Mouse (Mus musculus): ENCODE measurements around the gene Plcl1. TPM values are rescaled to one million over a fixed set of nuclear protein-coding genes. Genes with fewer than 3 reads are reported as not detected.

Plcl1 gene
- 4.9 and 5.1 TPM in 2 replicates for polyA plus RNA-seq (2016; fragmentation: Nextera tagmentation; extraction: Ambion mirVana)

DNA sequence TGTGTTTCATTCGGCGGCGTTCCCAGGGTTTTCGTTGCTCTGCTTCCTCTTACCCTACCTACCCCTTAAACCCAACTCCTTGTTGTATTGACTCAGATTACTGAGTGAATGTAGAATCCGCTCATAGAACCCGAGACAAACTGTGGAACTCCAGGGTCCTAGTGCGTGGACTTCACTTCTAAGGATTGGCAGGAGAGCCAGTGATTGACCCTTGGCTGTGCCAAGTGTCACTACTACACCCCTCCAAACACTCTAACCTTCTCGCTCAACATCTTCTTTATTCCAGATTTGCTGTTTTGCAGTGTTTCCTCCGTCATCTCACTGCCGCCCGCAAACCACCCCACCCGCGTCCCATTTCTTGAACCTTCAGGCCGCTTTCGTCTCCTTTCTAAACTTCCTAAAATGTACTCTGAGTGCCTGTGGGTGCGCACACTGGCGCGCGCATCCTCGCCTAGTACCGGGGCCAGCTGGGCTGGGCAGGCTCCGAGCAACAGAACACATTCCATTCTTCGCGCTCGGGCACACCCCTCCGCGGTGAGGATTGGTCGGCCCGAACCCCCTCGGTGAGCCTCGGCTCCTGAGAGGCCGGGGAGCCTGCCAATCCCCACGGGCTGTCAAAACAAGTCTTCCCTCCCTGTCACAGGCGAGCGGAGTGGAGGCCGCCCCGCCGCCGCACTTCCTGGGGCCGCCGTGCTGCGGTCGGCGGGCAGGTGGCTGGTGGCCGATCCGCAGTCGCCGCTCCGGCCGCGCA is at the start of gene Plcl1:
Gene Plcl1 (plus strand): TSS at position 650 of the 751 bp plus-strand sequence.
- Histone ChIP-seq H3K27me3 (replicated peaks) (no peaks in the 10 kb centered on the region), H3K9ac (peak within 1 kb of the TSS; percentile 71), H3K9me3 (no peaks in the 10 kb centered on the region), H3K27ac (peak within 1 kb of the TSS; percentile 37), H3K4me2 (replicated peaks) (peak within 1 kb of the TSS; percentile 98), H3K4me1 (peaks cover 9% of the 10 kb centered on the region), H3K36me3 (no peaks in the 10 kb centered on the region), H3K4me3 (peak within 1 kb of the TSS; percentile 78)
- 3% methylated on average over 51 of the region's 51 CpGs for WGBS
- ATAC-seq (ENCODE audit: low FRiP score, low read depth): peak; percentile 99

- H3K36me3 ChIP-seq: no peaks in the 10 kb centered on the region
- H3K9ac ChIP-seq: no peak overlapping the region
- 0 out of 2 replicates have a peak, but pooled peaks cover 10% of the 10 kb centered on the region for H3K4me1 ChIP-seq
- peak overlapping the region; percentile 62 for H3K4me2 ChIP-seq (replicated peaks)
- peak; percentile 75 for ATAC-seq (ENCODE audit: low FRiP score, low read depth)
- H3K27me3 ChIP-seq (replicated peaks): peaks cover 16% of the 10 kb centered on the region
- no peak overlapping the region for H3K27ac ChIP-seq
- 47% methylated on average over 43 of the region's 49 CpGs for WGBS
- H3K4me3 ChIP-seq: peak overlapping the region; percentile 47
- peaks cover 5% of the 10 kb centered on the region for H3K9me3 ChIP-seq
Measured at GRCm38 (mm10) chr1:55362634-55363033, 43.1 kb upstream of the Plcl1 start.

DNA sequence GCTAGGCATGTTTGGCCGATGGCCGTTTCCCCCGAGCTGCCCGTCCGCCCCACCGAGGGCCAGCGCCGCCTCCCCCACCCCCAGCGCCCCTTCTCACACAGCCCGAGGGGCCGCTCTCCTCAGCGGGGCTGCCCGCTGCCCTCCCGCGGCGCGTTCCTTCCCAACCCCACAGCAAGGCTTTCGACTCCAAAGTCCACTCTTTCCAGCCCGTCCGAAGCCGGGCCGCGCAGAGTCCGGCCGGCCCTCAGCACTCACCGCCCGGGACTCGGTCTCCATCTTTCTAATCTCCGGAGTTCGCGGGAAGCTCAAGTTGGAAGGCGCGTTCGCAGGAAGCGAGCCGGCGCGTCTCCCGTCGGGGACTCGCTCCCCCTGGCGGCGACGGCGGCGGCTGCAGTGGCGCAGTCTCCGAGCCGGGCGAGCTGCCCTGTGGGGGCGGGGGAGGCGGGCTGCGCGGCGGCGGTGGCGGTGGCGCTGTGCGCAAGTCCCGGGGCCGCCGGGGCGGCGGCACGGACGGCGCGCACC is 42.6 kb upstream of the Plcl1 start, which contains the start of gene Boll:
Gene Boll (minus strand): TSS at position 426 of the 522 bp plus-strand sequence.
- Histone ChIP-seq H3K27ac (no peak within 1 kb of the TSS), H3K4me3 (peak within 1 kb of the TSS; percentile 47), H3K4me1 (0 out of 2 replicates have a peak, but pooled peaks cover 10% of the 10 kb centered on the region), H3K4me2 (replicated peaks) (peak within 1 kb of the TSS; percentile 62), H3K9ac (0 out of 2 replicates have a peak within 1 kb of the TSS, but pooled peaks have one; percentile 35), H3K36me3 (no peaks in the 10 kb centered on the region), H3K27me3 (replicated peaks) (peaks cover 16% of the 10 kb centered on the region), H3K9me3 (peaks cover 5% of the 10 kb centered on the region)
- 14% methylated on average over 64 of the region's 68 CpGs for WGBS
- ATAC-seq (ENCODE audit: low FRiP score, low read depth): peak; percentile 86

GRCm38 (mm10) chr1:55363586-55363985 is 42.1 kb upstream of the Plcl1 start:
- ATAC-seq (ENCODE audit: low FRiP score, low read depth): peak; percentile 89
- H3K4me2 ChIP-seq (replicated peaks): peak overlapping the region; percentile 62
- WGBS: 2% methylated on average over 27 of the region's 27 CpGs
- H3K4me3 ChIP-seq: peak overlapping the region; percentile 47
- H3K27me3 ChIP-seq (replicated peaks): peaks cover 16% of the 10 kb centered on the region
- peaks cover 5% of the 10 kb centered on the region for H3K9me3 ChIP-seq
- no peaks in the 10 kb centered on the region for H3K36me3 ChIP-seq
- 0 out of 2 replicates have a peak, but pooled peaks cover 10% of the 10 kb centered on the region for H3K4me1 ChIP-seq
- H3K9ac ChIP-seq: 0 out of 2 replicates have a peak overlapping the region, but pooled peaks have one; percentile 35
- H3K27ac ChIP-seq: no peak overlapping the region

DNA sequence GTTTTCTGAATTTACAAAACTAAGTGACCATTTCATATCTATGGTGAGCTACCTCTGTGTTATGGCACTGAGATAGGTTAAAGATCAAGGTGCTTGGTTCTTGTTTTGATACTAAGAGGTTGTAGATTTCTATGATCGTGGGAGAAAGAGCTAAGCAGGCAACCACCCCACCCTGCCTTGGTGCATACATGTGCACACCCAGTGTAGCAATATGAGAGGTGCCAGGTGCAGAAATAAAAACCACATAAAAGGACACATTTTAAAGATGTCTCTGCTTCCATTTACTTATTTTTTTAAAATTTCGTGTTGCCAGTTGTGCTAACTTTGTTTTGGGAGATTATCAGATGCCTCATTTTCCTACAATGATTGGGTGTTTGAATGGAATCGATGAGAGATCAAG is 33.1 kb upstream of the Plcl1 start:
- WGBS: 89% methylated on average over 3 of the region's 3 CpGs

GRCm38 (mm10) chr1:55380527-55380926 is 25.2 kb upstream of the Plcl1 start:
- H3K27me3 ChIP-seq (replicated peaks): no peaks in the 10 kb centered on the region
- H3K4me1 ChIP-seq: no peaks in the 10 kb centered on the region
- no peak for ATAC-seq (ENCODE audit: low FRiP score, low read depth)
- no peaks in the 10 kb centered on the region for H3K36me3 ChIP-seq
- 63% methylated on average over 2 of the region's 2 CpGs for WGBS
- H3K27ac ChIP-seq: no peak overlapping the region
- no peak overlapping the region for H3K4me3 ChIP-seq
- no peaks in the 10 kb centered on the region for H3K9me3 ChIP-seq
- no peak overlapping the region for H3K9ac ChIP-seq
- H3K4me2 ChIP-seq (replicated peaks): no peak overlapping the region

More for the DNA sequence above, 33.1 kb upstream of the Plcl1 start:
- no peaks in the 10 kb centered on the region for H3K4me1 ChIP-seq
- no peaks in the 10 kb centered on the region for H3K36me3 ChIP-seq
- H3K4me2 ChIP-seq (replicated peaks): no peak overlapping the region
- H3K4me3 ChIP-seq: no peak overlapping the region
- no peaks in the 10 kb centered on the region for H3K27me3 ChIP-seq (replicated peaks)
- ATAC-seq (ENCODE audit: low FRiP score, low read depth): no peak
- H3K27ac ChIP-seq: no peak overlapping the region
- no peaks in the 10 kb centered on the region for H3K9me3 ChIP-seq
- no peak overlapping the region for H3K9ac ChIP-seq

DNA sequence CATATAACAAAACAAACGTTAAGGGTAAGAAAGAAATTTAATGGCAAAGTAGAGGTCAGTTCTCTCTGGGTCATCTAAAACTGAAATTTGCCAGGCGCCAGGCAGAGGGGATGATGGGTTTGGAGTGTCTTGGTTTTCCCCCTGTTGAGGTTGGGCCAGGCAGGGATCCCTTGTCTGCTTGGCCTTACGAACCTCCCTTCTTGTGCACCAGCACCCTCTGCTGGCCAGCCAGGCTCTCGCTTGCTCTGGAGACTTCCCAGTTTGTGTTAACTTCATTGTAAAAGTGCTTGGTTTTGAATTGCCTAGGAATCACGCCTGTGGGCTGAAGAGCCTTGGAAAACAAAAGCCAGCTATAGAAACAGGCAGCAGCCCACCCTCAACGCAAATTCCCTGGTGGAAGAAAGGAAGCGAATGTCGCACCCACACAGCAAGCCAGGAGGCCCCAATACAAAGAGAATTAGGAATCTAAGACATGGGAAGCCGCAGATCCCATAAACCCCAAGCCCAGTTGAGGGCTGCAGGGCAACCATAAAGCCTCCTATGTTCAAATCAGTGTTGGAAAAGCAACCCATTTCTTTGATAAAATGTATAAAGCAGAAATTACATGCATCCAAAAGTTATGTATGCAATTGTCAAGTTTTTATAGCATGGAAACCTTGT is 22.5 kb upstream of the Plcl1 start:
- Histone ChIP-seq H3K9me3 (no peaks in the 10 kb centered on the region), H3K27me3 (replicated peaks) (no peaks in the 10 kb centered on the region), H3K27ac (no peak overlapping the region), H3K4me3 (no peak overlapping the region), H3K4me2 (replicated peaks) (peak overlapping the region; percentile 23; the same call in 1 of the 2 replicates), H3K9ac (no peak overlapping the region), H3K4me1 (no peaks in the 10 kb centered on the region), H3K36me3 (no peaks in the 10 kb centered on the region)
- peak; percentile 88 for ATAC-seq (ENCODE audit: low FRiP score, low read depth)
- 9% methylated on average over 9 of the region's 9 CpGs for WGBS

DNA sequence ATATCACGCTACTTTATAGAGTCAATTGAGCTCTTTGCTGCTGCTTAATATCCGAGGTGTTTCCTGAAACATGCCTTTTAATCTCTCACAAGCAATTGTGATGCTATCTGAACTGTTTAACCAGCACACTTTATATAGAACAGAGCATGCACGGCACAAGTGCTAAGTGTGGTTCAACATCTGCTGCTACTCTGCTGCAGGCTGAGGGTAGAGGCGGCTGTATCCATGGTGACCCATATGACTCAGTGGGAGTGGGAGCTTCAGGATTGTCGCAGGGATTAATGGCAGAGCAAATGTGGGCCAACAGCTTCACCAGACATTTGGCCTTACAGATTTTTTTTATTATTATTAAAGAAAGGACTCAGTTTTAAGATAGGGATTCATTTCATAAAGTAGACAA is 5.8 kb upstream of the Plcl1 start:
- H3K4me1 ChIP-seq: 0 out of 2 replicates have a peak, but pooled peaks cover under 1% of the 10 kb centered on the region

GRCm38 (mm10) chr1:55404439-55404838 is 1.3 kb upstream of the Plcl1 start:
- ATAC-seq (ENCODE audit: low FRiP score, low read depth): no peak
- Histone ChIP-seq H3K4me1 (peaks cover 9% of the 10 kb centered on the region), H3K27ac (no peak overlapping the region), H3K27me3 (replicated peaks) (no peaks in the 10 kb centered on the region), H3K36me3 (no peaks in the 10 kb centered on the region), H3K4me2 (replicated peaks) (peak overlapping the region; percentile 98), H3K9ac (no peak overlapping the region), H3K9me3 (no peaks in the 10 kb centered on the region), H3K4me3 (no peak overlapping the region)
- WGBS: 3% methylated on average over 3 of the region's 3 CpGs

More for the DNA sequence above, 5.8 kb upstream of the Plcl1 start:
- no peak overlapping the region for H3K27ac ChIP-seq
- H3K4me3 ChIP-seq: no peak overlapping the region
- WGBS: 46% methylated on average over 5 of the region's 5 CpGs
- H3K27me3 ChIP-seq (replicated peaks): no peaks in the 10 kb centered on the region
- no peaks in the 10 kb centered on the region for H3K36me3 ChIP-seq
- ATAC-seq (ENCODE audit: low FRiP score, low read depth): no peak
- H3K9ac ChIP-seq: no peak overlapping the region
- H3K4me2 ChIP-seq (replicated peaks): no peak overlapping the region
- H3K9me3 ChIP-seq: no peaks in the 10 kb centered on the region

DNA sequence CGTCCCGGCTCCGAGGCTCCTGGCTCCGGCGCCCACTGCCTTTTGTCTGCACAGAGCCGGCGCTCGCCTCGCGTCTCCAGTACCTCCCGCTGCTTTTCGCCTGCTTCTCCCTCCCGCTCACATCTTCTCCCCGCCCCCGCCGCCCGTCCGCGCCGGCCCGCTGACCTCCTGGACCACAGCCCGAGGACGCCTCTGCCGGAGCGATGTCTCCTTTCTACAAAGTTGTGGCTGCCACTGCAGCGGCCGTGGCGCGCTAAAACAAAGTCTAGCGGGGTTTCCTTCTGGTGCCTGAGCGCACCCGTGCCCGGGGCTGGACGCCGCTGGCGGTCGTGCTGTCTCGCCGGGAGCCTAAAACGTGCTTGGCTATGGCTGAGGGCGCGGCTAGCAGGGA is 297 bp downstream of the Plcl1 start:
- peak; percentile 78 for ATAC-seq (ENCODE audit: low FRiP score, low read depth)
- Histone ChIP-seq H3K9me3 (no peaks in the 10 kb centered on the region), H3K4me1 (peaks cover 9% of the 10 kb centered on the region), H3K27me3 (replicated peaks) (no peaks in the 10 kb centered on the region), H3K9ac (peak overlapping the region; percentile 71), H3K4me2 (replicated peaks) (peak overlapping the region; percentile 98), H3K4me3 (peak overlapping the region; percentile 78), H3K36me3 (no peaks in the 10 kb centered on the region), H3K27ac (peak overlapping the region; percentile 37; the same call in 1 of the 2 replicates)
- WGBS: under 1% methylated on average over 40 of the region's 42 CpGs

DNA sequence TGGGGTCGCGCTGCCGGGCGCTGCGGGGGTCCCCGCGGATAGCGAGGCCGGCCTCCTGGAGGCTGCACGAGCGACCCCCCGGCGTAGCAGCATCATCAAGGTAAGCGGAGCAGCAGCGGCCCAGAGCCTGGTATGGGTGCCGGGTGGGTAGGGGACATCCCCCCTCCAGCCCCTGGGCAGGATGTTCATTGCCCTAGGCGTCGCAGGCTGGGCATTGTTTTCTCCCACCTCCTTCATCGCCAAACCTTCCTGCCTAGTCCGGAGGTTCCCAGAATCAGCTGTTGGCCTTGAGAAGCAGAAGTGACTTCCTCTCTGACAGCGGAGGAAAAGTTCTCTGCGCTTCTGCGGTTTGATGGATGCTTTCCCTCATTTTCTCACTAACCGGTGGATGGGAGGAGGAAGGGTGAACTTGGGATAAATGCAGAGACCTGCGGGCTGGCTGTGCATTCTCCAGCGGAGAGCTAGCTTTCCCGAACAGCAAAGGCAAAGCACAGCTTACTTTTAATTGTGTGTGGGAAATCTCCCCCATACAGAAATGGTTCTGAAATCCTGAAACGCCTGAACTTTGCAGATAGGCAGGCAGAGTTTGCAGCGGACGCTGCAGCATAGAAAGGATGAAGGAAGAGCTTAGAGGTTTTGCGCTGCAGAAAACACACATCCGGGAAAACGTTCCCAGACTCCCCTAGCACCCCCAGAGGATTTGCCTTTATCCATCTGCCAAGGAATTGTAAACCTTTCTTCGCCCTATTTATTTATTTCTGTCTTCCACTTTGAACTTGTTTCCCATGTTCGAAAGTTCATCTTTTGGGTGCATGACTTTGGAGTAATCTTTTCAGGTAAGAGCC is 1.0 kb downstream of the Plcl1 start:
- H3K9ac ChIP-seq: peak overlapping the region; percentile 71
- WGBS: 3% methylated on average over 35 of the region's 35 CpGs
- H3K9me3 ChIP-seq: no peaks in the 10 kb centered on the region
- H3K4me1 ChIP-seq: peaks cover 9% of the 10 kb centered on the region
- no peak; the same call in 1 of the 2 replicates for ATAC-seq (ENCODE audit: low FRiP score, low read depth)
- H3K27me3 ChIP-seq (replicated peaks): no peaks in the 10 kb centered on the region
- H3K36me3 ChIP-seq: no peaks in the 10 kb centered on the region
- H3K4me2 ChIP-seq (replicated peaks): peak overlapping the region; percentile 98
- H3K27ac ChIP-seq: peak overlapping the region; percentile 37
- peak overlapping the region; percentile 78 for H3K4me3 ChIP-seq
